Mouse (Mus musculus): ENCODE data around the gene Psph. TPM values are rescaled to one million over a fixed set of nuclear protein-coding genes. Genes with fewer than 3 reads are reported as not detected.
A peak's percentile ranks its signal among the peaks of the same experiment; 100 is the strongest.
"Not testable (repeated sequence)": the region's sequence is repeated elsewhere in the genome, so short reads cannot be mapped to it uniquely, and the experiment has no call there.

The Psph gene
- 10 to 100 TPM; 13.1 to 15.2 TPM for total RNA-seq (2021)
- long read RNA-seq, experiment 1, partial matches to known transcripts: 21 of 38 reads
- long read RNA-seq, experiment 1, other reads (novel, unspliced or antisense): 16 of 38 reads
- long read RNA-seq, experiment 2, partial matches to known transcripts: 26 of 52 reads
- long read RNA-seq, experiment 2, other reads (novel, unspliced or antisense): 24 of 52 reads

DNA sequence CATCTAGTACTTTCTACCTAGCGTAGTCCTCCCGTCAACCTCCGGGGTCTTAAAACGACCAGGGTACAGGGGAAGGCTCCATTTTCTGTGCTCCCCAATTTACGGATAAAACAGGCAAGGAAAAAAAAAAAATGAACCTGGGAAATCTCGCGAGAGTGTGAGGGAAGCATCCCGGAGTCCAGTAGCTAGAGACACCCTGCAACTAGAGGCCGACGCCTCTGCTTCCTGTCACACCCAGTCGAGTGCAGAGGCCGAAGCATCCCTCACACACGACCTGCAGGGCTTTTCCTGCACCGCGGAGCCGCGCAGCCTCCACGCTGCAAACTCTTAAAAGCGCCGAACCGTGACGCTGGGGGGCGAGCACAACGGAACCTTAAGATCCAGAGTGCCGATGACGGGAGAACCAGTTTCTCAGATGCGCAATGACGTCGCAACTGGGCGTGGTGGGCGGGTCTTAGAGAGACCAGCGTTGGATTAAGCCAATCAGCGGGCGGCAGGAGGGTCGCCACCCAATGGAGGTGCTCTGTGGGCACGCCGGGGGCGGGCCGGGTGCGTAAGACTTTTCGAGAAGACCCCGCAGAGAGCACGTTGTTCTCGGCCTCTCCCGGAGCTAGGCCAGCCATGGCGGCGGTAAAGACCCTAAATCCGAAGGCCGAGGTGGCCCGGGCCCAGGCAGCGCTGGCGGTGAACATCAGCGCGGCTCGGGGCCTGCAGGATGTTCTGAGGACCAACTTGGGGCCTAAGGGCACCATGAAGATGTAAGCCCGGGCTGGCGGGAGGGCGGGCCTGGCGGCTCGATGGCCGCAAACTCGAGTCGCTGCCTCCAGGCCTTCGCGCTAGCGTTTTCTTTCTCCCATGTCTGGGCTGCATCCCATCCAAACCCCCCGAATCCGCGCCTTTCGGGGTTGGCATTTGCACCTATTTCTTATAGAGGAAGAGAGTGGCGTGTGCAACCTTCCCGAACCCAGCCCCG, at the start of gene Psph:
Psph (minus strand) TSS at position 632 of the 973 bp plus-strand sequence.
- DNase-seq: peak; percentile 96
- intact Hi-C loops (cut with DNase I): no loop called here

DNA sequence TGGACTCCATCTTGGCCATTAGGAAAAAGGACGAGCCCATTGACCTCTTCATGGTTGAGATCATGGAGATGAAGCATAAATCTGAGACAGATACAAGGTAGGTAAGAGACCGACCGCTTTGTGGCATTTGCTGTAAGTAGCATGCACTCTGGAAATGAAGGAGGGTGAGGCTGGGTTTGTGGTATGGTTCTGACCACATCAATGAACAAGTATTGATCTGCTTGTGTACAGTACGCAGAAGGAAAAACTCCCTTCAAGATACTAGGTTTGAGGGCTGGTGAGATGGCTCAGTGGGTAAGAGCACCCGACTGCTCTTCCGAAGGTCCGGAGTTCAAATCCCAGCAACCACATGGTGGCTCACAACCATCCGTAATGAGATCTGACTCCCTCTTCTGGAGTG, 3.3 kb upstream of the Psph start:
- DNase-seq; intact Hi-C loops (cut with DNase I): not testable (repeated sequence)

DNA sequence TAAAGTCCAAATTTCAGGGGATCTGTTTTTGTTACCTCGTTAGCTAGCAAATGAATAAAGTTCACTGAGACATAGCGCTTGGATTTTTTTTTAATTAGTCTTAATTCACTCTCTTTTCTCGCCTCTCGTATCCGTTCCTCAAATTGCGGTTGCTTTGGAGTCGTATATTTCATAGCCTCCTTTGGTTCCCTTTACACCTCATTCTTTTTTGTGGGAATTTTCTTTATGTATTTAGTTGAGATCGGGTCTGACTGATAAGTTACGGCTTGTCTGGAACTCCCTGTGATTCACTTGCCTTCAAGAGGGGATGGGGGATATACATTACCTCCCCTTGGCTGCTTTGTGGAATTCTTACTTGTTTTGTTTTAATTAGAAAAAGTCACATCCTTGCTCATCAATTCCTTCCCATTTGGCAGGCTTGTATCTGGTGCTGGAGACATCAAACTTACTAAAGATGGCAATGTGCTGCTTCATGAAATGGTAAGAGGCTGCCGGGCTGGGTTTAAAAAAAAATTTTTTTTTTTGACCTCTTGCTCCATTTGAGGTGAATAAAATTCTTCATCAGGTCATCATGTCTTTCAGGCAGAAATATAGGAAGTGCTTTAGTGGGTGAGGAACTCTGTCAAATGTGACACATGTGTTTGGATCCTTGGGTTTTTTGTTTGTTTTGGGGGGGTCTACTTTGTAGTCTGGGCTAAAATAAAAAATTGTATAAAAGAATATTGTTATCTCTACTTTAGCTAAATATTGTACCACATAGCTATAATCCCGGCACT, 757 bp upstream of the Psph start:
- DNase-seq: no peak
- intact Hi-C loops (cut with DNase I): no loop called here

DNA sequence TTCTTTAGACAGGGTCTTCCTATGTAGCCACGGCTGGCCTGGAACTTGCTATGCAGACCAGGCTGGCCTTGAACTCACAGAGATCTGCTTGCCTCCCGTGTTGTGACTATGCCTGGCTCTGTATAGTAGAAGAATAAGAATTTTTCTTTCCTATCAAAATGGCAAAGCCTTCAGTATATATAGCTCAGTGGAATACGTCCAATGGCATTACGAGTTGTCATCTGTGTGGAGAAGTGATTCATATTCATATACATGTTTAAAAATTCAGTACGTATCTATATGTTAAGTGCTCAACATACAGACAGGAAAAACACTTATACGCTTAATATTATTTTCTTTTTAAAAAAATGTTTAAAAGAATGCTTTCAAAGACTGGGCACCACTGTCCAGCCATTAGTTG, 1.1 kb downstream of the Psph start:
- intact Hi-C loops (cut with DNase I): no loop called here
- DNase-seq: no peak

DNA sequence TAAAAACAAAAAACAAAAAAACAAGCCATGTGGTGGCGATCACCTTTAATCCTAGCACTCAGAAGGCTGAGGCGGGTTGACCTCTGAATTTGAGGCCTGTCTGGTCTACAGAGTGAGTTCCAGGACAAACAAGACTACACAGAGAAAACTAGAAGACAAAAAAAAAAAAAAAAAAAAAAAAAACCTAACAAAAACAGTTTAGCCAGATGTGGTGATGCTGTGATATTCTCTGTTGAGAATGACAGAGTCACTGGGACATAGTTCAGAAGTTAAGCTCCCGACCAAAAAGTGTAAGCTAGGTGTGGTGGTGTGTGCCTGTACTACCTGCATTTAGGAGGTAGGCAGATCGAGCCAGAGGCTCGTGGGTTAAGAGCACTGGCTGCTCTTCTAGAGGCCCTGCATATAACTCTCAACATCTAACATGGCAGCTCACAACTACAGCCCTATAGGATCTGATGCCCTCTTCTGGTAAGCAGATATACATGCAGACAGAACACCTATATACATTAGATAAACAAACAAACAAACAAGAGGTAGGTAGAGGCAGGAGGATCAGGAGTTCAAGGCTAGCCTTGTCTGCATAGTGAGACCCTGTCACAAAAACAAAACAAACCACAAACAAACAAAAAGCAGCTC, 1.9 kb downstream of the Psph start:
- intact Hi-C loops (cut with DNase I): no loop called here
- DNase-seq: no peak

DNA sequence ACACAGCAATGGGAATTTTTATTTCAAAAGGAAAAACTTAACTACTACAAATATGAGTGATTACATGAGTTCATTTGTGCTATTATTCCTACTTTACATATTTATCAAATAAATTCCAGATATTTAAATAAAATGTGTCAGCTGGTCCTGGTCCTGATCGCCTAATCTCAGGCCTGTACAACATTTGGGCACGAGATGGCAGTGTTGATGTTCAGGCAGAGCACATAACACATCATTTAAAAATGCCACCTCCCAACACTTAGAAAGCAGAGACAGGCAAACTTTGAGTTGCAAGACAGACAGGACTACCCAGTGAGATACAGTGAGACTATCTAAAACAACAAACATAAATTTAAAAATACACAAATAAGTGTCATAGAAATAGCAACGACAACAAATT, 5.0 kb downstream of the Psph start:
- intact Hi-C loops (cut with DNase I): no loop called here
- DNase-seq: no peak

DNA sequence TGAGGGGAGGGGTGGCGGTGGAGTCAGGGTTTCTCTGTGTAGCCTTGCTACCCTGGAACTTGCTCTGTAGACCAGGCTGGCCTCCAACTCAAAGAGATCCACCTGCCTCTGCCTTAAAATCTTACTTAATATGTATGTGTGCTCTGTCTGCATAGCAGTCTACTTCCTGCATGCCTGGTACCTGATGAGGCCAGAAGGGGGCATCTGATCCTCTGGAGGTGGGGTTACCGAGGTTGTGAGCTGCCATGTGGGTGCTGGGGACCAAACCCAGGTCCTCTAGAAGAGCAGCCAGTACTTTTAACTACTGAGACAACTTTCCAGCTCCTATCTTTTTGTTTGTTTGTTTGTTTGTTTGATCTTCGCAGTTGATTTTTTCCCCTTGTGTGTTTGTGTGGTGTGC, 7.1 kb downstream of the Psph start:
- no peak for DNase-seq
- intact Hi-C loops (cut with DNase I): no loop called here

DNA sequence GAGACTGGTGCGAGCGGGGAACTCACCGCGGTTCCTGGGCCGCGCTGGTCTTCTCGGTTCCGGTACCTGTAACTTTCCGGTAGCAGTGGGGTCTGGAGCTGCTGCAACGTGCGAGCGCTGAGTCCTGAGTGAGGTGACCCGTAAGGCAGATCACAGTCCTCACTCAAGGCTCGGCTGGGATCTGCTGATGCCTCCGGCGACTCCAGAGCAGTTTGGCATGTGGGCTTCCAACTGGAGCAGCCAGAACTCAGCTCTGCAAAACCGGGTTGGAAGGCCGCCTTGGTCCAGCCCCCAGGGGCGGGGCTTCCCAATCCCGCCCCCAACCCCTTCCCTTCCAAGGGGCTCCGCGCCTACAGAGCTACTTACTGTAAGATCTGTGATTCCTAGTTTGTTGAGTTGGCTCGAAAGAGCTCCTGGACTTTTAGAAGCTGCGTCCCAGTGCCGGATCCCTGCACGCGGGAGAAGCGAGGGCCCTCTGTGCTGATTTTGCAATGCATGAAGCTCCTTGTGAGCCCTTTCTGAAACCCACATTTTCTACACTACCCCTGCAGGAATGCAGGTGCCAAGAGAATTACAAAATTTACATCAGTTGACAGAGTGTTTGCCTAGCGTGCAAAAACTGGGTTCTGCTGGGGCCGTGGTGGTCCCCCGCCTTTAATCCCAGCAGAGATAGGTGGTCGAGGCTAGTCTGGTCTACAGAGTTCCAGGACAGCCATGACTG, 8.1 kb downstream of the Psph start:
- DNase-seq: peak; percentile 77 to 83
- intact Hi-C loops (cut with DNase I): no loop called here

DNA sequence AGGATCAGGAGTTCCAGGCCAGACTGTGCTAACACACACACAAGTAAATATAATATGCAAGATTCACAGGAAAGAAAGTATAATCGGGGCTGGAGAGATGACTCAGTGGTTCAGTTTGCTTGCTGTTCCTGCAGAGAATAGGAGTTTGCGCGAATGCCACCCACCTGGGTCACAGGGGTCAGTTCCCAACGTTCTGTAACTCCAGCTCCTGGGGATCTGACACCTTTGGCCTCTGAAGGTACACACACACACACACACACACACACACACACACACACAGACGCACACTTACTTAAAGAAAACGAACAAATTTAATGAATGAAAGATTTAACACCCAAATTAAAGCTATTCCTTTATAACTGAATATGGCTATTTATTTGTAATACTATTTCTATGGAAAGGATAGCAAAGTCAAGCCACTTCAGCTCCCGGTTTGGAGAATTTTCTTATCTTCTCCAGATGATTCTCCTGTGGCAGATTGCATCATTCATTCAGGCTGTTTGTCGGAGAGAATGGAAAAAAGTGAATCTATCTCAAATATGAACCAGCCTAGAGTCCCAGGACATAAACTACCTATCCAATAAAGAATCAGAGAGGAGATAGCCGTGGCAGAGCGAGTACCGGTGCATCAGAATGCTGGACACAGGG, 8.8 kb downstream of the Psph start:
- intact Hi-C loops (cut with DNase I): no loop called here
- no peak for DNase-seq

DNA sequence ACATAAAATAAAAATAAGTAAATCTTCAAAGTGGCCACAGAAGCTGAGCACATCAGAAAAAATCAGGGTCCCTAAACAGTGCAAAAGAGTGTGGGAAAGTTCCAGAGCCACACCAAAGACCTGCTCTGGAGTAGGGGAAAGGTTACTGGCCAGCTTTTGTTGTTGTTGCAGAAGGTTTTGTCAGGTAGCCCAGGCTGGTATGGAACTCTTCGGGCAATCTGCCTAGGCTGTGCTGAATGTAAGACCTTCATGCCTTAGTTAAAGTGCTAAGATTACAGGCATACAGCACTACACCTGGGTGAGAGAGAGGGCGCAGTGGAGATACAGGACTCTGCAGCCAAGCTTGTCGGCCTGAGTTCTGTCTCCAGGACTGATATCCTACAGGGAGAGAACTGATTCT, 12.6 kb downstream of the Psph start:
- intact Hi-C loops (cut with DNase I): no loop called here
- no peak for DNase-seq

DNA sequence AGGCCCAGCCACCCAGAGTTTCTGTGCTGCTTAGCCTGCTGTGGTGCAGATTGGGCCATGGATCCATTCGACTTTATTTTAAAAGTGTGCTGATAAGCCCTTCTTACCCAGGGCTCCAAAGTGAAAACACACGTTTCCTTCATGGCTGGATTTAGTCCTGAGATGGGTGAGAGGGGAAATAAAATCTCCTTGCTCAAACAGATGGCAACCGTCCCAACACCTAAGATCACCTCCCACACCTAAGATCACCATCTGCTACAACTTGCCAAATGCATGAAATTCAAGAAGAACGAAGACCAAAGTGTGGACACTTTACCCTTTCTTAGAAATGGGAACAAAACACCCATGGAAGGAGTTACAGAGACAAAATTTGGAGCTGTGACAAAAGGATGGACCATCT, 13.9 kb downstream of the Psph start:
- DNase-seq; intact Hi-C loops (cut with DNase I): not testable (repeated sequence)

DNA sequence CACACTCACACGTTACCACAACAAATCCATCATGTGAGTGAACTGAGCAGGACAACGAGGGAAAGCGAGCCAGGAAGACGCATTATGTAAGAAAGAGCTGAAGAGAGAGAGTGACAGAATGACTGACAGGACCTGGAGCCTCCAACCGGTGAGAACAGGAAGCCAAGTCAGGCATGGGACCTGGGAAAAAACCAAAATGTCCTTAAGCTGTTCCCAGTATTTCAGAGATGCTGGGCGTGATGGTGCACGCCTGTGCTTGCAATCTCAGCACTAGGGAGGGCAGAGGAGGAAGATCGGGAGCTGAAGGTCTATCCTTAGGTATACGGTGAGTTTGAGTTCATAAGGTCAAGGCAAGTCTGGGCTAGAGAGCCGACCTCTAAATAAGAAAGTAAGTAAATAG, 14.8 kb downstream of the Psph start:
- intact Hi-C loops (cut with DNase I): no loop called here

DNA sequence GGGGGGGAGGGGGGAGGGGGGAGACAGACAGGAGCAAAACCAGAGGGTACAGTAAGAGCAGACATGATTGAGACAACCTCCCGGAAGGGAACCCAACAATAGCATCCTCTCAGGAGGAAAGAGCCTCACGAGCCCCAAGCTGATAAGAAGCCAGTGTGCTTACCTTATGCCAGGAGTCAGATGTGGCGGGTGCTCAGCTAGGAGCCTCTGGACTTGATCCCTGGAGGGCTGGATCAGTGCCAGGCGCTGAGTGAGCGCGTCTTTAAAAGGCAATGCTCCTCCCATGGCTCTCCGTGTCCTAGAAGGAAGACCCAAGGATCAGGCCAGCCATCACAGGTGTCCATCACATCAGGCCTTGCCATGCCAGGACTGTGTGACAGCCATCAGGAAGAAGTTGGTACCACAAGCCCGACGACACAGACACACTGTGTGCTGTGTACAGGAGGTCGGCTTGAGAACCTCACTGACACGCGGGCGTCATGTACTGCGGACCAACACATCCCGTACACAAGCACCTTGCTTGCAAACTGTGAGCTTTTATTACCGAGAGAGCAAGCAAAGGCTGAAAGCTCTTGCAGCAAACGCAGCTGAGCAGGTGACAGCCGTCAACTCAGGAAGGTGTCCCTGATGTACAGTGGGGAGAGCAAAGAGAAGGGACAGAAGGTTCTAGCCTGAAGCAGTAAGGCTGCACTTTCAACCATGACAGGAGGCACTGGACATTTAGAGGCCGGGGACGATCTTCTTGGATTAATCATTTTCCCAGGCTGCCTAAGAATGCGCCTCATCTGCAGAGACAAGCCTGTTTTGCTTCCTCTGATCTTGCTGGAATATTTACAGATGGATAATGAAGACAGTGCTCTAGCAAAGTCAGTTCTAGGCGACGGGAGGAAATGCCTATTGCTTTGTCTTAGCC, 16.6 kb downstream of the Psph start:
- intact Hi-C loops (cut with DNase I): no loop called here
- DNase-seq: no peak

More for the DNA sequence above, 14.8 kb downstream of the Psph start:
- no peak for DNase-seq

DNA sequence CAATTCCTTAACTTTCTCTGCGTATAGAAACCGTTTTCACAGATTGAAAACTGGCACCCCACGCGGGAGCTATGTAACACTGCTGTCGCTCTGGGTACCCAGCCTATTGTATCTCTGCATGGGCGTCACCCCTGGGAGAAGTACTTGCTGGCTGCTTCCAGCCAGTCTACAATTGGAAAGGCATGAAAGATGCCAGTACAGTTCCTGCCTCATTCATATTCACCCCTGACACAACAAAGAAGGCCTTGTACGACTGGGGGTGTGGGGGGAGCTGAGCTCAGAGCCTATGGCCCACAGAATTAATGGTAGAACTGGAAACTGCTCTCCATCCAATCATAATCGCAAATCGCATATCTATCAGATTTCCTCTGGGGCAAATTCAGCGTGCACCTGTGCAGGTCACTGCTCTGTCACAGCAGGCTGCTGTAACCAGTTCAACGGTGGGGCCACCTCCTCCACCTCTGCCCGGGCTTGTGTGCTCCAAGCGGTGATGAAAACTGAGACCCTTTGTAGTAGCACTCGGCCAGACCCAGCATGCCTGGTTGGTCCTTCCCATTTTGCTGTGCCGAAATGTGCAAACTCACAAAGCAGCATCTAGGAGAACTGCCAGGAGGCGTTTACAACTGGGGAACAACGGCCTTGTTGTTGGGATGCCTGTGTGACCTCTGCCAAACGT, 25.2 kb downstream of the Psph start:
- intact Hi-C loops (cut with DNase I): no loop called here
- DNase-seq: no peak

DNA sequence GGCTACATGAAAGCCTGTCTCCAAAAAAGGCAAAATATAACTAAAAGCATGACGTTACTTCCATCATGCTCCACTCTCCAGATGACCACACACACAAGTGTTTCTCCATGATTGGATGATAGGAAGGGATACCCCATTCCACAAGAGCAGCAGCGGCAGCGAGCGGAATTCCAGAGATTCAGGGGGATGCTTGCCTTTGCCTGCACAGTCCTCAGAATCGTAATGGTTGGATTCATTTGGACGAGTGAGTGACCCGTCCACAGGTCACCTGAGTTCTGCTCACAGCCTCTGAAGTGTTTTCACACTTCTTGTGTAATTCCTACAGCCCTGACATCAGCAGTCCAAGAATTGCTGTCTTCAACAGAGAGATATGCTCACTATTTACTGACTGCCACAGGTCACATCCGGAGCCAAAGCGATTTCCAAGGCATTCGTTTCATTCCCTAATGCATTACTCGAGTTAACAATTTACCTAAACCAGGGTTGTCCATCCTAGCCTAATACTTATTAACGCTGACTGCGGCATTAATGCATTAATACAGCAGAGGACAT, 27.2 kb downstream of the Psph start:
- DNase-seq: no peak
- intact Hi-C loops (cut with DNase I): no loop called here

DNA sequence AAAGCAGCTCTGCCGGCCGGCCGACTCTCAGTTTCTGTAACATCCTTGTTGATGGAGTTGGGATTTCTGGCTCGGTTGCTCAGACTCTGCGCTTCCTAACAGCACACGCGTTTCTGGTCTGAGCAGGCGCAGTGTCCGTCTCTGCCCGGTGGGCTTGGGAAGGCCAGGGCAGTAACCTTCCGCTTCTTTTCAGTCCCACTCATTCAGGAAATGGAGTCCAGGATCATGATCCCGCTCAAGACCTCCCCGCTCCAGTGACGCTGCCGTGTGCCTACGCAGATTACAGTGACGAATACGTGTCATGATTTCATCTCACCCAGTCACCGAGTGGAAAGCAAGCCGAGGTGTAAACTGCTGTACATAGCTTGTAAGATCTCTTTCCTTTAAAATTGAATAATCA, 30.4 kb downstream of the Psph start:
- intact Hi-C loops (cut with DNase I): no loop called here
- no peak for DNase-seq

DNA sequence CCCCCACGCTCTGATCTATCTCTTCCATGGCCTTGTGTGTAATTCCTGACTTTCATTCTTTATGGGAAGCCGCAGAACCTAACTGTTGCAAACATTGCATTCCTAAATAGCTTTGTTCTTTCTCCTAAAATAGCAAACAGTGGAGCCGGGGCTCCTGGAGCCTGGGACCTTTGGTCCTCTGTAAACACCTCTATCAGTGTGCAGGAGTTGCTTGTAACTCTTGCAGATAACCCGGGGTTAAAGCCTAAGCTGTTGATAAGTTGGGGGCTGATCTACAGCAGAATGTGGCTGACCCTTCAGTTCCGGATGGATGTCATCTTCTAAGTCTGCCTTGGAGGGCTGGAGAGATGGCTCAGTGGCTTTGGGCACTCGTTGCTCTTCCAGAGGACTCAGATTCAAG, 43.2 kb downstream of the Psph start:
- DNase-seq: no peak
- intact Hi-C loops (cut with DNase I): loop anchor here (5.0 kb wide), 1 partner anchor 132 kb away; no protein-coding TSS in a partner anchor

Data from gastrocnemius, postnatal 36 days (tissue).